Mouse (Mus musculus) adrenal gland, adult 8-10 months (tissue): ENCODE data around the gene Tacc3. TPM values are rescaled to one million over a fixed set of nuclear protein-coding genes. Genes with fewer than 3 reads are reported as not detected.

Experiments used
- DNase-seq: peaks from one replicate; pipeline ENCODE4 v3.0.0; 2022
- total RNA-seq, 4 experiments: library from RNA; stranded (reverse); gene quantifications; 2 replicates each; pipeline ENCODE4 v1.2.4; 2022

Gene Tacc3
- total RNA-seq, 4 experiments from 2014 or later = 3.5 to 9.6 (median 6.7) TPM

- no peak for DNase-seq
Measured at GRCm38 (mm10) chr5:33694848-33695717, 37.2 kb downstream of the Tacc3 start.

GRCm38 (mm10) chr5:33695718-33696121 is 37.8 kb downstream of the Tacc3 start:
- no peak for DNase-seq

GRCm38 (mm10) chr5:33696430-33696829 is 38.5 kb downstream of the Tacc3 start:
- DNase-seq = no peak

GRCm38 (mm10) chr5:33697534-33697933 is 39.6 kb downstream of the Tacc3 start:
- no peak for DNase-seq

GRCm38 (mm10) chr5:33697947-33698512 is 40.1 kb downstream of the Tacc3 start:
- DNase-seq = no peak

GRCm38 (mm10) chr5:33698669-33699068 is 40.7 kb downstream of the Tacc3 start:
- no peak for DNase-seq

- no peak for DNase-seq
Measured at GRCm38 (mm10) chr5:33700010-33700409, 42.1 kb downstream of the Tacc3 start.

- DNase-seq = no peak
Measured at GRCm38 (mm10) chr5:33701832-33702231, 43.9 kb downstream of the Tacc3 start.

GRCm38 (mm10) chr5:33703999-33704398 is 46.1 kb downstream of the Tacc3 start:
- no peak for DNase-seq

GRCm38 (mm10) chr5:33704945-33705611 is 47.1 kb downstream of the Tacc3 start:
- DNase-seq = no peak

- DNase-seq = no peak
Measured at GRCm38 (mm10) chr5:33705612-33706349, 47.9 kb downstream of the Tacc3 start.

GRCm38 (mm10) chr5:33706350-33706629 is 48.4 kb downstream of the Tacc3 start:
- no peak for DNase-seq

GRCm38 (mm10) chr5:33707163-33707562 is 49.2 kb downstream of the Tacc3 start:
- no peak for DNase-seq

GRCm38 (mm10) chr5:33709037-33709436 is 51.1 kb downstream of the Tacc3 start:
- DNase-seq = no peak

- DNase-seq = no peak
Measured at GRCm38 (mm10) chr5:33712550-33712949, 54.6 kb downstream of the Tacc3 start.

- no peak for DNase-seq
Measured at GRCm38 (mm10) chr5:33715182-33715581, 57.3 kb downstream of the Tacc3 start.

- no peak for DNase-seq
Measured at GRCm38 (mm10) chr5:33716467-33716866, 58.5 kb downstream of the Tacc3 start.

- no peak for DNase-seq
Measured at GRCm38 (mm10) chr5:33718460-33718859, 60.5 kb downstream of the Tacc3 start.

GRCm38 (mm10) chr5:33720852-33721490 is 63.0 kb downstream of the Tacc3 start:
- no peak for DNase-seq

- DNase-seq = peak; percentile 34
Measured at GRCm38 (mm10) chr5:33721541-33722265, 63.8 kb downstream of the Tacc3 start, which contains the start of gene Fgfr3. Fgfr3 (plus strand) TSS chr5:33721674.

- no peak for DNase-seq
Measured at GRCm38 (mm10) chr5:33722266-33723018, 64.5 kb downstream of the Tacc3 start.
